Mouse (Mus musculus): Measurements from ENCODE around the gene Cacybp.

The Cacybp gene

DNA sequence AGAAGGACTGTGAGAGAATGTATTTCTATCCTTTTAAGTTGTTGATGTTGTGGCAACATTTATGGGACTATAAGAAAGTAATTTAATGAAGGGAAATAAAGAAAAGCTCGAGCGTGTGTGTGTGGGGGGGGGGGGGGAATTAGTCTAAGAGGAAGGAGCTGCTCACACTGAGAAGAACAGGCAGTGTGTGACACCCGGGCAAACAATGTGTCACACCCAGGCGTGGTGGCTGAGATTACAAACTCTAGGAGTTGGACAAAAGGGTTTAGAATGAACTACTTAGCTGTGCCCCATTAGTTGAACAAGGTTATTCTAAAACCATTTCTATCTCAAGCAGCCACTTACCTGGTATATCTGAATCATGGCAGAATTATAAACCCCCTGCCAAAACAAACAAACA is 31.5 kb downstream of the Cacybp start:
- TF ChIP-seq GATA4 (IDR thresholded peaks at IDR 0.05; ENCODE audit: insufficient replicate concordance, low read length) = no peak

DNA sequence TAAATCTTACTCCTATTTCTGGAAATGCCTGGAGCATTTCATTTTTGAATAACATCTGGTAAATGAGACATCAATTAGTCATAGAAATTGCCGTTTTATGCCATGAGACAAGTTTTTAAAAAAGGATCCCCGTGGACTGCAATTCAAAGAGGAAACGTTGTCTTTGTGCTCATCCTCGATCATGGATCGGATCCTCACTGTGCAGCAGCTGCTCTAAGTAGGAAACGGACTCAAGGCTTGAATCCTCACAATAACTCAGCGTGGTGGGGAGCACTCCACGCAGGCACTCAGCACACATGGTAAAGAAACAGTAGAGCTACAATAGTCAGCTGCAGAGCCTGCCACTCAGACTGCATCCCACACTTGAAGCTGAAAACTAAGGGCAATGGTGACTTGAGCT is 35.8 kb downstream of the Cacybp start:
- no peak for TF ChIP-seq GATA4 (IDR thresholded peaks at IDR 0.05; ENCODE audit: insufficient replicate concordance, low read length)

DNA sequence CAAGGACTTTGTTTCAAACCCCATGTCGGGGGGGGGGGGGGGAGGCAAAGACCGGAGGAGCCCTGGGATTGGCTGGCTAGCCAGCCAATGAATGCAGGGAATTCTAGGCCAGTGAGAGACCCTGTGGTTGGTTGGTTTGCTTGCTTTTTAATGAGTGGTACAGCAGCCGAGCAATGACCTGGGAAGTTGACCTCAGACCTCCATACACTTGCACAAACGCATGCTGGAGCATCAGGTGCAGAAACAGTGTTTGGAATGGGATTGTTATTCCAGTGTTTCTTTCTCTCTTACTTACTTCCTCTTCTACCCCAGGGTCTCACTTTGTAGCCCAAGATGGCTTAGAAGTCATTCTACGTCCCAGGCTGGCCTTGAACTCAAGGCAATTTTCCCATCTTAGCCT is 46.1 kb downstream of the Cacybp start:
- no peak for TF ChIP-seq GATA4 (IDR thresholded peaks at IDR 0.05; ENCODE audit: insufficient replicate concordance, low read length)

DNA sequence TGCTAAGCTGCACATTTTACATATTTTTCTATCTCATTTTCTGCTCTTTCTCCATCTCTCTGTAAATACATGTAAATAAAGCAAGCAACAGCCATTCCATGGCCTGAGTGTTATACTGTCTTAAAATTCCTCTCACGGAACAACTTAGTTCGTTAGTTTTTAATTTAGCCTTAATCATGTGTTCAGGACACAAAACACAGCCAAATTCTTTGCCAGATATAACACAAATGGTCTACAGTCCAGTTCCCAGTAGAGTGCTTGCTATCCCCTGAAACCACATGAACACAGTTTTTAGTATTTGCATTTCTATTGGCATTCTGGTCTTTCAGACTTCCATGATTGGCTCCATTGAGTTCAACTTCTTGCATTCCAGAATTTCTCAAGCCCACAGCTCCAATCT is 54.5 kb downstream of the Cacybp start:
- no peak for TF ChIP-seq GATA4 (IDR thresholded peaks at IDR 0.05; ENCODE audit: insufficient replicate concordance, low read length)

DNA sequence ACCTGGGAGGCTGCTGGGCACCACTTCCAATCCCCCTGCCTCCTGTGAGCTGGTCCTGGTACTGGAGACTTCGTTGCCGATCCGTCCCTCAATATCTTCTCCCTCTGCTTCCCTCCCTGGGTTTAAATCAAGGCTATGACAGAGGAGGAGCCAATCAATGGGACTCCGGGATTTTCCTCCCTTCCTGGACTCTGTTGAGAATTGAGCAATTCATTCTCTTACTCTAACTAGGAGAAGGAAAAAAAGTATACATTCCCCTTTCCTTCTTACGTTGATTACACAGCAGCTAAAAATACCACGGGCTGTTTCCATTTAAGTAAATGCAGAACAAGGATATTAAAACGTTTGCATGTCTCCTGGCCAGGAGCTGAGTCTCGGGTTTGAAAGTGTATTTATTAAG is 59.2 kb downstream of the Cacybp start, which contains the start of gene Tnn:
Gene Tnn (minus strand): TSS at position 101 of the 400 bp plus-strand sequence.
- no peak for TF ChIP-seq GATA4 (IDR thresholded peaks at IDR 0.05; ENCODE audit: insufficient replicate concordance, low read length)

Data from liver, adult (tissue).